14 mouse cellular contexts compared by ENCODE assay signal in genomic region chr1:90980638-90981330, GRCm38 (mm10). TPM values are rescaled to one million over a fixed set of nuclear protein-coding genes. Genes with fewer than 3 reads are reported as not detected.
A peak's percentile ranks its signal among the peaks of the same experiment; 100 is the strongest.
DNase-seq lines count a peak whose midpoint lies in the region; ATAC-seq and TF ChIP-seq lines count a peak whose summit lies in the region.
"Had no signal": no experiment of that assay in that cellular context is flagged by ENCODE, and none has a peak within 500 bp of the region (broad histone marks: within the 10 kb centered on the region; RNA-seq: fewer than 3 reads in every experiment).

No protein-coding gene starts in this region.

- no peaks in the 10 kb centered on the region for H3K36me3 ChIP-seq in lung, postnatal 0 days (ENCODE audit: insufficient read depth, low read length)
- H3K36me3 ChIP-seq in stomach, embryonic 16.5 days (ENCODE audit: control insufficient read depth, insufficient read depth, low read length) = no peaks in the 10 kb centered on the region
- H3K36me3 ChIP-seq: liver, embryonic 15.5 days had no signal

- DNase-seq in heart, adult 11 months = peak; percentile 91
- DNase-seq in heart, postnatal 4 days = no peak
- DNase-seq in lung, postnatal 0 days (ENCODE audit: low spot score) = peak; percentile 89
- no peak for DNase-seq in lung, postnatal 4 days
- DNase-seq in heart, adult 9 months (ENCODE audit: low spot score in 2 of 2) = peak; percentile 57 to 70
- no peak for DNase-seq in adrenal gland, adult 18-20 months (ENCODE audit: low spot score in 2 of 2)
- no peak for DNase-seq in left cerebral cortex, adult 9 months (ENCODE audit: low spot score in 2 of 2)
- DNase-seq: cerebellum, adult 9-10 months had no signal

- H3K27ac ChIP-seq in lung, postnatal 0 days (ENCODE audit: low read length) = no peak overlapping the region
- peak overlapping the region; percentile 78 for H3K27ac ChIP-seq in stomach, embryonic 16.5 days (ENCODE audit: low read length)
- H3K27ac ChIP-seq: liver, embryonic 15.5 days had no signal

- TF ChIP-seq CTCF in lung, postnatal 0 days (IDR thresholded peaks at IDR 0.05) = no peak

- peak; percentile 70 for TF ChIP-seq EP300 in lung, postnatal 0 days (IDR thresholded peaks at IDR 0.05)

- H3K9me3 ChIP-seq in lung, postnatal 0 days (ENCODE audit: low read length) = no peaks in the 10 kb centered on the region
- no peaks in the 10 kb centered on the region for H3K9me3 ChIP-seq in stomach, embryonic 16.5 days (replicated peaks; ENCODE audit: control insufficient read depth, low read length)
- H3K9me3 ChIP-seq: liver, embryonic 15.5 days had no signal

- H3K4me1 ChIP-seq in lung, postnatal 0 days (ENCODE audit: insufficient read depth, low read depth, low read length) = no peaks in the 10 kb centered on the region
- H3K4me1 ChIP-seq in stomach, embryonic 16.5 days (ENCODE audit: control insufficient read depth, insufficient read depth, low read length) = peaks cover 4% of the 10 kb centered on the region
- H3K4me1 ChIP-seq: liver, embryonic 15.5 days had no signal

- ATAC-seq in lung, postnatal 0 days = peak; percentile 86
- peak; percentile 74; the same call in 1 of the 2 replicates for ATAC-seq in stomach, embryonic 16.5 days (ENCODE audit: insufficient read depth, low FRiP score)
- ATAC-seq: activated CD4-positive, CD25-positive, alpha-beta regulatory T cell, adult 4 months had no signal

- no peak overlapping the region for H3K9ac ChIP-seq in lung, postnatal 0 days (replicated peaks; ENCODE audit: low read depth)
- no peak overlapping the region for H3K9ac ChIP-seq in stomach, embryonic 16.5 days (ENCODE audit: low read length)
- H3K9ac ChIP-seq: liver, embryonic 15.5 days had no signal

- WGBS in lung, postnatal 0 days = 53% methylated on average over 10 of the region's 10 CpGs
- WGBS in stomach, embryonic 16.5 days = 54% methylated on average over 10 of the region's 10 CpGs

- no peak overlapping the region for H3K4me3 ChIP-seq in lung, postnatal 0 days (ENCODE audit: low read depth, low read length)
- H3K4me3 ChIP-seq in stomach, embryonic 16.5 days (replicated peaks; ENCODE audit: low read length) = no peak overlapping the region
- H3K4me3 ChIP-seq: liver, embryonic 15.5 days had no signal

- H3K27me3 ChIP-seq in lung, postnatal 0 days (replicated peaks; ENCODE audit: insufficient read depth, low read length) = no peaks in the 10 kb centered on the region
- no peaks in the 10 kb centered on the region for H3K27me3 ChIP-seq in stomach, embryonic 16.5 days (ENCODE audit: control insufficient read depth, insufficient read depth, low read length)
- H3K27me3 ChIP-seq: liver, embryonic 15.5 days had no signal

- no peak overlapping the region for H3K4me2 ChIP-seq in lung, postnatal 0 days (replicated peaks; ENCODE audit: low read depth, low read length)
- H3K4me2 ChIP-seq in stomach, embryonic 16.5 days (ENCODE audit: low read depth, low read length) = no peak overlapping the region
- H3K4me2 ChIP-seq: liver, embryonic 15.5 days had no signal

RNA-seq across cellular contexts. Expression of gene Rab17, which starts 11.3 kb away (rescaled TPM):
- total RNA-seq in heart, postnatal 4 days (2021) = 1 to 10 TPM; 4.3 to 5.1 TPM
- 1.6 and 2.0 TPM in 2 replicates for polyA plus RNA-seq in lung, postnatal 0 days (2015; fragmentation: Nextera tagmentation; extraction: Ambion mirVana)
- polyA plus RNA-seq in stomach, embryonic 16.5 days (2015; fragmentation: Nextera tagmentation; extraction: Ambion mirVana) = 10.0 and 12.1 TPM in 2 replicates
- total RNA-seq in adrenal gland, adult 18-20 months (2021) = not detected
- polyA plus RNA-seq: activated CD4-positive, CD25-positive, alpha-beta regulatory T cell, adult 4 months; forebrain, embryonic 11.5 days had no signal

RNA-seq across cellular contexts. Expression of gene Lrrfip1, which starts 17.8 kb away (rescaled TPM):
- total RNA-seq in heart, postnatal 4 days (2021) = 100 to 1,000 TPM; 214 to 233 TPM
- polyA plus RNA-seq in lung, postnatal 0 days (2015; fragmentation: Nextera tagmentation; extraction: Ambion mirVana) = 83.1 and 101 TPM in 2 replicates
- 85.4 and 88.0 TPM in 2 replicates for polyA plus RNA-seq in stomach, embryonic 16.5 days (2015; fragmentation: Nextera tagmentation; extraction: Ambion mirVana)
- 10 to 100 TPM; 48.2 to 53.4 TPM for total RNA-seq in adrenal gland, adult 18-20 months (2021)

RNA-seq across cellular contexts. Expression of gene Prlh, which starts 27.9 kb away (rescaled TPM):
- not detected for total RNA-seq in heart, postnatal 4 days (2021)
- polyA plus RNA-seq in lung, postnatal 0 days (2015; fragmentation: Nextera tagmentation; extraction: Ambion mirVana) = not detected in 2 replicates
- polyA plus RNA-seq in stomach, embryonic 16.5 days (2015; fragmentation: Nextera tagmentation; extraction: Ambion mirVana) = not detected in 2 replicates
- total RNA-seq in adrenal gland, adult 18-20 months (2021) = not detected
- total RNA-seq: hematopoietic stem cell, adult 5-6 weeks; layer of hippocampus, postnatal 10 days had no signal
- polyA plus RNA-seq: activated CD4-positive, CD25-positive, alpha-beta regulatory T cell, adult 4 months; forebrain, embryonic 11.5 days; liver, embryonic 15.5 days had no signal

Comparison
In these comparisons a context has a peak if more than half of its experiments do, and no peak if none do; other contexts are left out.
1. DNase-seq: peak in heart, adult 11 months (single experiment), lung, postnatal 0 days (single experiment) and heart, adult 9 months (2 of 2); none in heart, postnatal 4 days (single experiment), lung, postnatal 4 days (0 of 2), adrenal gland, adult 18-20 months (0 of 2) and left cerebral cortex, adult 9 months (0 of 2).
2. RNA of gene Rab17, which starts 11.3 kb away (total RNA-seq): 4.3 to 5.1 TPM in heart, postnatal 4 days; not detected in adrenal gland, adult 18-20 months; every median in the first group is over 4 times any median in the second.